Mouse (Mus musculus) limb, embryonic 14.5 days (tissue): ENCODE measurements at regions not wholly inside any gene's neighbourhood (a gene's known extent, or its start where the extent isn't known, plus 50 kb on each side); places are given as distances from the start of the nearest gene placed in this dataset.

Experiments
- ATAC-seq: fragments of 200-750 bp; cut with Nextera tagmentation; 2 replicates; pipeline ENCODE4 v1.8.0; 2017; ENCODE audit warnings: low read depth, moderate number of reproducible peaks, moderate TSS enrichment; ENCODE audit not compliant: low FRiP score
- DNase-seq: peaks from one replicate; pipeline ENCODE4 v3.0.0-alpha.2; 2015; ENCODE audit warnings: low spot score
- H3K27ac ChIP-seq: fragments of 300-500 bp; sonication (generic); replicated peaks from 2 replicates; pipeline ENCODE4 v1.5.1; 2014; ENCODE audit warnings: low read depth, mild to moderate bottlenecking, low read length, moderate library complexity, mixed read lengths
- H3K27me3 ChIP-seq: fragments of 300-500 bp; sonication (generic); 2 replicates; pipeline ENCODE4 v1.6.1; 2014; ENCODE audit warnings: low read length, mixed read lengths; ENCODE audit not compliant: control insufficient read depth, insufficient read depth
- H3K36me3 ChIP-seq: fragments of 300-500 bp; sonication (generic); 2 replicates; pipeline ENCODE4 v1.6.1; 2014; ENCODE audit warnings: mild to moderate bottlenecking, low read length, moderate library complexity, mixed read lengths; ENCODE audit not compliant: control insufficient read depth, insufficient read depth
- H3K4me1 ChIP-seq: fragments of 300-500 bp; sonication (generic); 2 replicates; pipeline ENCODE4 v1.6.1; 2014; ENCODE audit warnings: antibody characterized with exemption, low read length, mixed read lengths; ENCODE audit not compliant: control insufficient read depth, insufficient read depth
- H3K4me2 ChIP-seq: fragments of 300-500 bp; sonication (generic); replicated peaks from 2 replicates; pipeline ENCODE4 v1.6.1; 2014; ENCODE audit warnings: low read depth, mild to moderate bottlenecking, low read length, moderate library complexity; ENCODE audit not compliant: severe bottlenecking
- H3K4me3 ChIP-seq: fragments of 300-500 bp; sonication (generic); replicated peaks from 2 replicates; pipeline ENCODE4 v1.5.1; 2014; ENCODE audit warnings: low read length
- H3K9ac ChIP-seq: fragments of 300-500 bp; sonication (generic); 2 replicates; pipeline ENCODE4 v1.6.1; 2014; ENCODE audit warnings: mild to moderate bottlenecking, low read depth, low read length, moderate library complexity; ENCODE audit not compliant: severe bottlenecking
- H3K9me3 ChIP-seq: fragments of 300-500 bp; sonication (generic); 2 replicates; pipeline ENCODE4 v1.6.1; 2016; ENCODE audit warnings: low read length; ENCODE audit not compliant: control insufficient read depth
- POLR2A ChIP-seq: fragments of 200-500 bp; IDR thresholded peaks from 2 replicates; pipeline ENCODE4 v1.8.0; 2012; ENCODE audit warnings: inconsistent platforms, mild to moderate bottlenecking, moderate library complexity, borderline replicate concordance; ENCODE audit not compliant: insufficient read depth, insufficient read length; ENCODE audit errors: extremely low read depth
- WGBS: fragments of 180-500 bp; shearing (Covaris S2); extraction: QIAGEN DNeasy Blood & Tissue Kit; methylation state at CpG from one replicate; pipeline ENCODE4 v1.1.7; 2014; 5-methylcytosine and 5-hydroxymethylcytosine counted together

DNA sequence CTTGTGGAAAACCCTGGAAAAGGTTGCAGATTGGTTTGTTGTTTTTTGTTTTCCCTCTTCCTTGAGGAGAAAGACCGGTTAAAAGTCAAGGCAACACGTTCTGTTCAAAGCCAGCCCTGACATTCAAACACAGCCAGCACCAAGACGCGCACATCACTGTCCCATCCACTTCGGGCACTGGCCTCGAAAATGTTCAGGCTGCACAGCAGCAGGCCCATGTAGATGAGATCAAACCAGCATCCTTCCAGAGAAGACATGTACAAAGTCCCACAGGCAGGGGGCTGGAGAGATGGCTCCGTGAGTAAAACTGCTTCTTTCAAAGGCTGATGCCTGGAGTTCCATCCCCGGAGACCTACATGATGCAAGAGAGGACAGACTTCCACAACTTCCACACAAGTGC lies 68.4 kb upstream of the Ak4 start:
- Histone ChIP-seq H3K27ac (no peak overlapping the region), H3K4me1 (peaks cover 12% of the 10 kb centered on the region; the same call in 1 of the 2 replicates), H3K36me3 (peaks cover 10% of the 10 kb centered on the region; the same call in 1 of the 2 replicates), H3K4me2 (no peak overlapping the region), H3K4me3 (no peak overlapping the region), H3K27me3 (no peaks in the 10 kb centered on the region), H3K9me3 (no peaks in the 10 kb centered on the region), H3K9ac (no peak overlapping the region)
- TF ChIP-seq POLR2A: no peak
- WGBS: 88% methylated on average over 8 of the region's 8 CpGs
- ATAC-seq (no peak), DNase-seq (no peak)

- Histone ChIP-seq H3K27ac (no peak overlapping the region), H3K36me3 (peaks cover 10% of the 10 kb centered on the region; the same call in 1 of the 2 replicates), H3K4me1 (peaks cover 10% of the 10 kb centered on the region; the same call in 1 of the 2 replicates), H3K9ac (no peak overlapping the region), H3K4me3 (no peak overlapping the region), H3K27me3 (no peaks in the 10 kb centered on the region), H3K4me2 (no peak overlapping the region), H3K9me3 (no peaks in the 10 kb centered on the region)
- ATAC-seq (no peak), DNase-seq (no peak)
- TF ChIP-seq POLR2A: no peak
- 82% methylated on average over 3 of the region's 3 CpGs for WGBS
These were observed 68.9 kb upstream of the Ak4 start for GRCm38 (mm10) chr4:101350222-101350621.

GRCm38 (mm10) chr4:101349413-101349812 lies 69.7 kb upstream of the Ak4 start:
- Histone ChIP-seq H3K27ac (no peak overlapping the region), H3K4me3 (no peak overlapping the region), H3K9ac (no peak overlapping the region), H3K4me1 (peaks cover 2% of the 10 kb centered on the region; the same call in 1 of the 2 replicates), H3K9me3 (no peaks in the 10 kb centered on the region), H3K36me3 (peaks cover 10% of the 10 kb centered on the region; the same call in 1 of the 2 replicates), H3K4me2 (no peak overlapping the region), H3K27me3 (no peaks in the 10 kb centered on the region)
- no peak for TF ChIP-seq POLR2A
- WGBS: 19% methylated on average over 4 of the region's 4 CpGs
- DNase-seq (peak; percentile 77), ATAC-seq (no peak)

- ATAC-seq (no peak), DNase-seq (no peak)
- Histone ChIP-seq H3K36me3 (peaks cover 10% of the 10 kb centered on the region; the same call in 1 of the 2 replicates), H3K4me2 (no peak overlapping the region), H3K9ac (no peak overlapping the region), H3K4me3 (no peak overlapping the region), H3K27me3 (no peaks in the 10 kb centered on the region), H3K4me1 (no peaks in the 10 kb centered on the region), H3K9me3 (no peaks in the 10 kb centered on the region), H3K27ac (no peak overlapping the region)
- no peak for TF ChIP-seq POLR2A
- WGBS: 84% methylated on average over 6 of the region's 6 CpGs
These were observed 71.8 kb upstream of the Ak4 start for GRCm38 (mm10) chr4:101347309-101347708.

DNA sequence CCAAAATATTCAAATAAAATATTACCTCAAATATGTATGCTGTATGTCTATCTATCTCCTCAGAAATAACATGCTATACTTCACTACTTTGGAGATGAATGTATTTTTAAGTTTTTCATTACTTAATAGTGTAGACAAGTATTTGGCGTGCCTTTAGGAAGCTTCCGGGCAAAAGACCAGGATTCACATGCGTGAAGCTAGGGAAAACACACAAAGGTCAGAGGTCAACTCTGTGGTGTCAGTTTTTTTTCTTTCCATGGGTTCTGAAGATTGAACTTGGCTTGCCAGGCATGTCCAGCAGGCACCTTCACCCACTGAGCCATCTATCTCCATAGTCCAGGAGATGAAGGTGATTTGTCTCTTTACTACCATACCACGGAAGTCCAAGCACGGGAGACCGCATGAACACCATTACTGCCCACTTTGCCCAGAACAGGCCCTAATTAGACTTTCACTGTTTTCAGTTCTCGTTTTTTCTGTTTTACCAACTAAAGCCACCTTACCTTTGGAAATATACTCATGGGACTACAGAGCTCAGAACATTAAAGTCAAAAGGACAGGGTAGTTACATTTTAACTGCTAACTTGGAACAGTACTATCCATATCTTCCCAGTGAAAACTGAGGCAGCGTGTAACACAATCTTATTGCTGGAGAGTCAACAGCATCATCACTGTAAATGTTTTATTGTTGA lies 76.9 kb upstream of the Ak4 start:
- Histone ChIP-seq H3K9ac (no peak overlapping the region), H3K4me1 (no peaks in the 10 kb centered on the region), H3K36me3 (peaks cover 10% of the 10 kb centered on the region; the same call in 1 of the 2 replicates), H3K4me2 (no peak overlapping the region), H3K9me3 (no peaks in the 10 kb centered on the region), H3K27me3 (no peaks in the 10 kb centered on the region), H3K4me3 (no peak overlapping the region), H3K27ac (no peak overlapping the region)
- no peak for TF ChIP-seq POLR2A
- DNase-seq (no peak), ATAC-seq (no peak)
- WGBS: 89% methylated on average over 8 of the region's 8 CpGs

- ATAC-seq (no peak), DNase-seq (no peak)
- H3K9me3 ChIP-seq: no peaks in the 10 kb centered on the region
- no peak overlapping the region for H3K9ac ChIP-seq
- H3K4me3 ChIP-seq: no peak overlapping the region
- no peak overlapping the region for H3K27ac ChIP-seq
- H3K4me1 ChIP-seq: no peaks in the 10 kb centered on the region
- H3K36me3 ChIP-seq: peaks cover under 1% of the 10 kb centered on the region; the same call in 1 of the 2 replicates
- no peak overlapping the region for H3K4me2 ChIP-seq
- no peaks in the 10 kb centered on the region for H3K27me3 ChIP-seq
- no peak for TF ChIP-seq POLR2A
These were observed 75.7 kb upstream of the Jak1 start for GRCm38 (mm10) chr4:101340741-101341140.
